Mouse (Mus musculus) spleen, adult 18-20 months (tissue): ENCODE measurements around the gene Ntf3.

Experiments used
- DNase-seq, 2 experiments: peaks; one replicate each; pipeline ENCODE4 v3.0.0; 2022; ENCODE audit warnings: mixed read lengths in 2 of 2

Ntf3 gene

GRCm38 (mm10) chr6:126166548-126167207 lies at the start of gene Ntf3:
Ntf3 (minus strand) TSS chr6:126166910.
- DNase-seq, result no peak

GRCm38 (mm10) chr6:126213330-126213729 lies 46.6 kb upstream of the Ntf3 start:
- DNase-seq, result no peak

- no peak for DNase-seq
These were observed 36.7 kb upstream of the Ntf3 start for GRCm38 (mm10) chr6:126203366-126203765.

DNA sequence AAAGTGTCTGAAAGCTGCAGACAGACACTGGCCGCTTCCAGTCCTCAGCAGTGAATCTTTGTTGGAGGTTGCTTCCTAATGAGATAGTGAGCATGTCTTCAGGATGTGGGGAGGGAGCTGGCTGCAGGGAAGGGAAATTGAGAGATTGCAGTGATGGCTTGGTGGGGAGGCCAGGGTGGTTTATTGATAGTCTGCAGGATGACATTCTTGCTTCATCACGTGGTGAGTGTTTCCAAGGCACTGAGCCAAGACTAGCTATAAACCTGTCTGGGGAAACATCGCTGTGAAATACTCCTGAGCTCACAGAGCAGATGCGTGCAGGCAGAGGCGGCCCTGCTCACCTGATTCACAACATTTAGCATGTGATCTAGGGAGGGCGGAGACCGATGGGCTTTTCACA lies 36.2 kb upstream of the Ntf3 start:
- DNase-seq, result no peak

GRCm38 (mm10) chr6:126201721-126202120 lies 35.0 kb upstream of the Ntf3 start:
- no peak for DNase-seq

DNA sequence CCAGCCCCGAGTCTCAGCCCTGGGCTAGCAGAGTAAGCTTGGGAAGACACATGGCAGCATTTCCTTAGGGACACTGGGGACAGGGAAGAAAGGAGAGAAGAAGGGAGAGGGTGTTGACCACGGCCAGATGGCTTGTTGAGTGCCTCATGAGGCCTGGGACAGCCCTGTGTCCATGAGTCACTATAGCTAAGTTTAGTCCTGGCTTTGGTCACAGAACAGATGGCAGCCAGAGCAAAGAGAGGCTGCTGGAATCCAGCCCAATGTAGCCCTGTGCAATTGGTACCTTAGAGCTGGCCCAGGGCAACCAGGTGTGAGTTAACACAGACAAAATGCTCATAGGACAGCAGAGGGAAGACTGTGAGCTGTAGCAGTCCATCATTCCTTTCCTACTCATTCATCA lies 33.2 kb upstream of the Ntf3 start:
- DNase-seq, result no peak

- DNase-seq, result no peak
These were observed 28.1 kb upstream of the Ntf3 start for GRCm38 (mm10) chr6:126194760-126195159.

DNA sequence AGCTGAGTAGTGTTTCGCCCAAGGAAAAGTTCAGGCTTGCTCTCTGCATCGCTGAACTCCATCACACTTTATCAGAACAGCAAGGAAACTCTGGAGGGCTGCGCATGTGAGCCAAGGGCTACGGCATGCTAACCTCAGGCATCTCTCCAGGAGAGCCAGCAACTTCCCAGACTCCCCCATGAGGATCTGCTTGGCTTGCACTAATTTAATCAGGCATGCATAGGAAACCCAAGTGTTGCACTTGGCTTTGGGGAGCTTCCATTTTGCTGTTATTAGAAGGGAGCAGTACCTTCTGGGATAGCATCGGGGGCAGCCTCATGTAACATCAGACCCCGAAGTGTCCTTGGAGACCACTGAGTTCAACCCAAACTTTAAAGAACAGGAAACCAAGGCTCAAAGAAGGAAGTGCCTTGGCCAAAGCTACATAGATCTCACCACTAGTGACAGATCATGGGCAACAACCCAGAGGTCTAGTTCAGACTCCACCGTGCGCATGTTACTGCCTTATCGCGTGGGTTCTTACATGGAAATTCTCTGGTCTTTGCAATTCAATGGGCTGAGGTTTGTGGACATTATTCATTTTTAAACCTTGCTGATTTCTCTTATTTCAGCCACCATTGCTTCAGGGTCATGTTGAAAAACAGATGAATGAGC lies 23.6 kb upstream of the Ntf3 start:
- DNase-seq, result no peak

- DNase-seq, result no peak
These were observed 20.7 kb upstream of the Ntf3 start for GRCm38 (mm10) chr6:126187400-126187799.

DNA sequence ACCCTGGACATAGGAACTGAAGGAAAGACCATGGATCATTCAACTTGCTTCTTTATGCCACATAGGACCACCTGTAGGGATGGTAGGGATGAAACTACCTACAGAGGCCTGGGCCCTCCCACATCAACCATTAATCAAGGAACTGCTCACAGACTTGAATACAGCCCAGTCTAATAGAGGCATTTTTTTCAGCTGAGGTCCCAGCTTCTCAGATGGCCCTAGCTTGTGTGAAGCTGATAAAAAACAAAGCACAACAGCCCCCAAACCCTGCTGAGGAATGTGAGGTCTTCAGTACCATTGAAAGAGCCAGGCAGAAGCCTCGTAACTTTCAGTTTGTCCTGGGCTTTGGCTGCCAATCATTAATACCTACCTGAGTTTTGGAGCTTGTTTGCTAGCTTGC lies 19.4 kb upstream of the Ntf3 start:
- DNase-seq, result no peak

GRCm38 (mm10) chr6:126172071-126172470 lies 5.4 kb upstream of the Ntf3 start:
- DNase-seq, result no peak

DNA sequence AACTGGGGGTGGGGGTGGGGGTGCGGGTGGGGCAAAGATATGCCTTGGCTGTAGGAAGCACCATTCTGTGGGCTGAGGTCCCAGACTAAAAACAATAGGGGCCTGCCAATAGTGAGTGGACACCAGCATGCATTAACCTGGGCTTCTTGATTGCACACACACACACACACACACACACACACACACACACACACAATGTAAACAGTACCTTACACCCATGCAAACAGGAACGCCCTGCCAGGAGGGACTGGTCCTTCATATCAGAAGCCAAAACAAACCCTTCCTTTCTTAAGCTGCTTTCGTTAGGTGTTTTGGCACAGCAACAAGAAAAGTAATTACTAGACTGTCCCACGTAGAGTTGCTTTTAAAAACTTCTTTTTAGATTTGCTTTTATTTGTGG lies 4.1 kb upstream of the Ntf3 start:
- DNase-seq, result no peak

GRCm38 (mm10) chr6:126167731-126168130 lies 1.0 kb upstream of the Ntf3 start:
- no peak for DNase-seq

DNA sequence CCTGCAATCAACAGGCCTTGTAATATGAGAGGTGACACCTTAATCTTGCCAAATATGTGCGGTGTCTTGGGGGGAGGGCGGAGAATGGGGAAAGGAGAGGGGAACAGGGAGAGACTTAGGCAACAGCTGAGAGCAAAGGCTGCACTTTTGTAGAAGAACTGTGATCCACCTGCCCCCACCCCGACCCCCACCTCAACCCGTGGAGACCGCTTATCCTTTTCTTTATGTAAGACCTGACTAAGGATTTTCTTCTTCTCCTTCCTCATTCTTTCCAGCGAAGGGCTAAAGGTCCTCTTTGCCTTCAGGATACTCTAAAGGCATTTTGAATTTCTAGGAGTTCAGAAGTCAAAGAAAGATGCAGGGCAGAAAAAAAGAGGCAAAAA lies 489 bp upstream of the Ntf3 start:
- DNase-seq, result no peak

DNA sequence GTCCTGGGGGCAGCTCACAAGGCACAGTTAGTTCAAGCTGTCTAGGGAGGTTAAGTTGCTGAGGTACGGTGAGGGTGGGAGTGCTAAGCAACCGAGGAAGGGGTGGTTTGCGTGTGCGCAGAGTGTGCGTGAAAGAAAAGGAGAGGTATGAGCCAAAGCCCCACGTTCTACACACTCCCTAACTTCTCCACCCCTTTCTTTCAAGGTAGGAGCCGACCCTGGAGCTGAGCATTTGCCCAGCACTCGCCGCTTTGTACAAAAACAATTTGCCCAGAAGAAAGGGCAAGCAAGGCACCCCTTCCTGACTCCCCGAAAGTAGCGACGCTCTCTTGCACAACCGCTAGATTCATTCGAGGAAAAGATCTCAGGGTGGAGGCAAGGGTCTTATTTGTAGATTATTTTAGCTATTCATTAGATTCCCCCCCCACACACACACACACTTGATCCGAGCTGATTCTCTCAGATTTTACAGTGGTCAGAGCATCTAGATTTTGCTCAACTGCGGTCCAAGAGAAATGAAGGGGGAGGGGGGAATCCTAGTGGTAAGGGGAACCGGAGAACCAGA lies 1.0 kb downstream of the Ntf3 start:
- DNase-seq, result no peak

DNA sequence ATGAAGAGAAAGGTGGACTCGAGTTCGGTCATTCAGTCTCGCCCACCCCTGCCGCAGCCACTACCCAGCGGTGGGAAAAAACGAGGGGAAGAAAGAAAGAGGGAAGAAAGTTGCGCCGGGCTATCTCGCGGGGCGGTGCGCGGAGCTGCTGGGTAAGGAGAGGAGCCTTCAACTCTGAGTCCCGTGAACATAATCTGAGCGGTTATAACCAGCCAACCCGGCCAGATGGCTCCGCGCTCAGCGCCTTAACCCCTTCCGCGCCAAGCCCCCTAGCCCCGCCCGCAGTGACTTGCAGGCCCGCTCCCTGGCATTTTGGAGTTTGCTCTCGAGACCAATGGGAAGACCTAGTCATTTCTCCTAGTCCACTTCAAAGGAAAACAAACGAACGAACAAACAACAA lies 1.9 kb downstream of the Ntf3 start:
- no peak for DNase-seq

DNA sequence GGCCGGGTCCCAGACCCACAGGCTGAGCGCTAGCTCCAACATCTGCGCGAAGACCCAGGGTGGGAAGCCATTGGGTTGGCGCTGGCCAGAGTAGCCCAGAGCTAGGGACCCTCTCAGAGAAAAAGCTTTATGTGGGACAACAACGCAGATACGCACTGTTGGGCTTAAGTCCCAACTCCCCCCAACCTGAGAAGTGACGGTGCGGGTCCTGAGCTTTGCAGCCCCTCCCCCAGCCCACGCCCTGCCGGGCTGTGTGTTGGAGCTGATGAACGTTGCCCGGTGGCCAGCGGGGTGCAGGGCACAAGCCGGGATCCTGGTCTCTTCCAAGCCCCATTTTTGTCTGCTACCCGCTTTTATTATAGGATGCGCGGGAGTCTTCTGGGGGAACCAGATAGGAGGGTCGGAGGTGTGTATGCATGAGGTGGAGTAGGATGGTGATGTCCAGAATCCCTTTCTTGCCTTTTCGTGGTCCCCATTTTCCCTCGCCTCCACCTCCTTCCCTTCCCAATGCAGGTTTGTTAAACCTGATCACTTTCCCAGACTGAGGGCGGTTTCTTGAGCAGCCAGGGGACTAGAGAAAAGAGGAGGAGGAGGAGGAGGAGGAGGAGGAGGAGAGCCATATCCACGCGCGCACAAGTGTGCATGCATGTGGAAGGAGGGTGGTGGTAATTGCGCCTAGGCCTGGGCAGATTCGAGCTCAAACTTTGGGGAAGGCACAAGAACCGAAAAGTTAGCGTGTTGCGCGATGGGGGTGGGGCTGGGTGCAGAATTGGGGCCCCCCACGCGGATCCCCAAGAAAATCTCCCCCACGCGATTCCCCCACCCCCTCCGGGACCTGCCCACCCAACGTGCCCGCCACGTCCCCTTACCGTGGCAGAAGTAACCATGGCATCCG lies 2.6 kb downstream of the Ntf3 start:
- no peak for DNase-seq

- no peak for DNase-seq
These were observed 3.5 kb downstream of the Ntf3 start for GRCm38 (mm10) chr6:126163181-126163621.

- DNase-seq, result no peak
These were observed 4.4 kb downstream of the Ntf3 start for GRCm38 (mm10) chr6:126162351-126162758.

DNA sequence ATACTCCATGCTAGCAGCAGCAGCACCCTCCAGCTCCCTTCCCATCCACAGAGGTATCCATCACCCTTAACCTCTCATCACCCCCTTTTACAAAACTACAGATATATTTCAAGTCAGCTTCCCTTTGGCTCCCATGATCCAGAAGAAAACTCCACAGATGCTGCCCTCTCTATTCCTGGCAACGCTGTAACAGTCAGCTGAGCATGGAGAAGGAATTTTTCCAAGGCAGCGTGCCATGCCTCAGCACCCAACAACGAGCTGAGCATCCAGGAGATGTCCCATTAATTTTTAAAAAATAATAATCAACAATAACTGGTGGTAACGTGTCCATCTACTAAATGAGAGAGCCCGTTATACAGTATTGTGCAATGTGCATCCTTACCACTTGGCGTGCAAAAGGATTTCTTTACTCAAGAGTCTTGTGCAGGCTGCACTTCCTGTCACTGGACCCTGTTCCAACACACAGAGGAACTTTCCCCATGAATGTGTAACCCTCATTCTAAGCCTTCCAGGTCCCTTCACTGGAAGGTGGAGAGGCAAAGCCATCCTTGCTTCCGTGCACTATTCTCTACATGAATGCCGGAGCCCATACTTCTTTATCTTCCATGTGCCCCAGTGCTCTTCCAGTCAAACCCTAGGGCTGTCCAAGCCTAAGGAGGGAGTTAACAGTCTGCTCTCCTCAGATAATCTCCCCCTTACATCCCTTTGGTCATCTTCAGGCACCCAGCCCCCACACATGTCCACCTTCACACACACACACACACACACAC lies 5.0 kb downstream of the Ntf3 start:
- DNase-seq, result no peak

GRCm38 (mm10) chr6:126160067-126160411 lies 6.7 kb downstream of the Ntf3 start:
- DNase-seq, result no peak

GRCm38 (mm10) chr6:126159279-126160066 lies 7.2 kb downstream of the Ntf3 start:
- no peak for DNase-seq
